ENCODE assay signal across 23 mouse cellular contexts in genomic region chr2:77746417-77746816, GRCm38 (mm10).
DNase-seq lines count a peak whose midpoint lies in the region; ATAC-seq and TF ChIP-seq lines count a peak whose summit lies in the region.
"Had no signal": no experiment of that assay in that cellular context is flagged by ENCODE, and none has a peak within 500 bp of the region (broad histone marks: within the 10 kb centered on the region; RNA-seq: fewer than 3 reads in every experiment).

No protein-coding gene starts in this region.

- no peak for TF ChIP-seq POLR2A in kidney, adult 2 months (IDR thresholded peaks at IDR 0.05; ENCODE audit: low read depth, low read length)
- TF ChIP-seq POLR2A in cortical plate, adult 2 months (IDR thresholded peaks at IDR 0.05; ENCODE audit: extremely low read depth, insufficient read depth, low read length): no peak

- no peak for TF ChIP-seq CTCF in kidney, postnatal 0 days (IDR thresholded peaks at IDR 0.05; ENCODE audit: low read depth)
- no peak for TF ChIP-seq CTCF in kidney, adult 2 months (conservative IDR thresholded peaks at IDR 0.05; ENCODE audit: insufficient read depth, insufficient read length, low read depth, low read length)
- TF ChIP-seq CTCF in cortical plate, adult 2 months (IDR thresholded peaks at IDR 0.05; ENCODE audit: extremely low read depth, insufficient read depth, low read length): no peak

- no peaks in the 10 kb centered on the region for H3K4me1 ChIP-seq in kidney, embryonic 14.5 days (ENCODE audit: control insufficient read depth, insufficient read depth, low read length)
- H3K4me1 ChIP-seq in kidney, embryonic 16.5 days (ENCODE audit: insufficient read depth, low read length): no peaks in the 10 kb centered on the region
- no peaks in the 10 kb centered on the region for H3K4me1 ChIP-seq in kidney, postnatal 0 days (replicated peaks; ENCODE audit: insufficient read depth, low read length)
- H3K4me1 ChIP-seq in kidney, adult 2 months (ENCODE audit: control insufficient read depth, insufficient read depth, low read length): no peaks in the 10 kb centered on the region
- H3K4me1 ChIP-seq in cortical plate, adult 2 months (ENCODE audit: control insufficient read depth, insufficient read depth, low read length): peaks cover 2% of the 10 kb centered on the region; the same call in 1 of the 2 replicates
- H3K4me1 ChIP-seq: embryonic facial prominence, embryonic 13.5 days; embryonic facial prominence, embryonic 15.5 days; forebrain, embryonic 10.5 days; forebrain, embryonic 12.5 days had no signal

- peak; percentile 51 for DNase-seq in kidney, postnatal 0 days (ENCODE audit: low spot score)
- no peak for DNase-seq in kidney, adult 2 months
- peak; percentile 46 for DNase-seq in brain, adult 2 months (ENCODE audit: low read depth, low spot score)
- no peak for DNase-seq in heart, postnatal 4 days
- DNase-seq: adrenal gland, adult 2 months; adrenal gland, postnatal 10 days; adrenal gland, postnatal 25 days; cerebellum, adult 11-12 months; cerebellum, adult 2 months; cerebellum, adult 9-10 months; cerebellum, postnatal 10 days; cerebellum, postnatal 25 days; embryo, embryonic 11 days had no signal

- H3K9me3 ChIP-seq in kidney, embryonic 14.5 days (ENCODE audit: control insufficient read depth, low read length): no peaks in the 10 kb centered on the region
- H3K9me3 ChIP-seq in kidney, embryonic 16.5 days (ENCODE audit: low read length): no peaks in the 10 kb centered on the region
- H3K9me3 ChIP-seq in kidney, postnatal 0 days (replicated peaks; ENCODE audit: low read length): no peaks in the 10 kb centered on the region
- H3K9me3 ChIP-seq: embryonic facial prominence, embryonic 13.5 days; embryonic facial prominence, embryonic 15.5 days; forebrain, embryonic 10.5 days; forebrain, embryonic 12.5 days had no signal

- H3K36me3 ChIP-seq in kidney, embryonic 14.5 days (ENCODE audit: control insufficient read depth, insufficient read depth, low read length): no peaks in the 10 kb centered on the region
- no peaks in the 10 kb centered on the region for H3K36me3 ChIP-seq in kidney, embryonic 16.5 days (ENCODE audit: insufficient read depth, low read length)
- no peaks in the 10 kb centered on the region for H3K36me3 ChIP-seq in kidney, postnatal 0 days (ENCODE audit: insufficient read depth, low read length)
- H3K36me3 ChIP-seq in kidney, adult 2 months (ENCODE audit: control insufficient read depth, insufficient read depth, low read length): no peaks in the 10 kb centered on the region
- H3K36me3 ChIP-seq: embryonic facial prominence, embryonic 13.5 days; embryonic facial prominence, embryonic 15.5 days; forebrain, embryonic 10.5 days; forebrain, embryonic 12.5 days had no signal

- no peak overlapping the region for H3K4me2 ChIP-seq in kidney, embryonic 14.5 days (replicated peaks; ENCODE audit: low read depth, low read length)
- H3K4me2 ChIP-seq in kidney, embryonic 16.5 days (replicated peaks; ENCODE audit: low read depth, low read length): no peak overlapping the region
- H3K4me2 ChIP-seq in kidney, postnatal 0 days (ENCODE audit: low read length): no peak overlapping the region
- H3K4me2 ChIP-seq: embryonic facial prominence, embryonic 13.5 days; embryonic facial prominence, embryonic 15.5 days; forebrain, embryonic 12.5 days had no signal

- ATAC-seq in kidney, embryonic 14.5 days (ENCODE audit: low FRiP score, low TSS enrichment): 0 out of 2 replicates have a peak, but pooled peaks have one; percentile 43
- ATAC-seq in kidney, embryonic 16.5 days (ENCODE audit: low FRiP score, low TSS enrichment): no peak
- ATAC-seq in kidney, postnatal 0 days (replicated peaks; ENCODE audit: low FRiP score, low read depth): no peak
- ATAC-seq: forebrain, embryonic 14.5 days; forebrain, embryonic 16.5 days had no signal

- no peaks in the 10 kb centered on the region for H3K27me3 ChIP-seq in kidney, embryonic 14.5 days (ENCODE audit: control insufficient read depth, insufficient read depth, low read length)
- no peaks in the 10 kb centered on the region for H3K27me3 ChIP-seq in kidney, embryonic 16.5 days (ENCODE audit: insufficient read depth, low read length)
- no peaks in the 10 kb centered on the region for H3K27me3 ChIP-seq in kidney, postnatal 0 days (ENCODE audit: insufficient read depth, low read length)
- H3K27me3 ChIP-seq in kidney, adult 2 months (replicated peaks; ENCODE audit: control insufficient read depth, insufficient read depth, low read length): no peaks in the 10 kb centered on the region
- H3K27me3 ChIP-seq: embryonic facial prominence, embryonic 13.5 days; embryonic facial prominence, embryonic 15.5 days; forebrain, embryonic 12.5 days had no signal

- H3K9ac ChIP-seq in kidney, embryonic 14.5 days (ENCODE audit: low read depth, low read length): no peak overlapping the region
- H3K9ac ChIP-seq in kidney, embryonic 16.5 days (replicated peaks; ENCODE audit: low read length): no peak overlapping the region
- no peak overlapping the region for H3K9ac ChIP-seq in kidney, postnatal 0 days (ENCODE audit: low read depth, low read length)
- H3K9ac ChIP-seq: embryonic facial prominence, embryonic 13.5 days; embryonic facial prominence, embryonic 15.5 days; forebrain, embryonic 12.5 days had no signal

- H3K4me3 ChIP-seq in kidney, embryonic 14.5 days (ENCODE audit: low read length): no peak overlapping the region
- no peak overlapping the region for H3K4me3 ChIP-seq in kidney, embryonic 16.5 days (ENCODE audit: low read length)
- no peak overlapping the region for H3K4me3 ChIP-seq in kidney, postnatal 0 days (replicated peaks; ENCODE audit: low read depth, low read length)
- H3K4me3 ChIP-seq in kidney, adult 2 months (ENCODE audit: insufficient read depth, low read depth, low read length): no peak overlapping the region
- H3K4me3 ChIP-seq in cortical plate, adult 2 months (ENCODE audit: insufficient read depth, low read length): no peak overlapping the region
- H3K4me3 ChIP-seq: embryonic facial prominence, embryonic 13.5 days; embryonic facial prominence, embryonic 15.5 days; erythroblast, embryonic 14.5 days; forebrain, embryonic 10.5 days; forebrain, embryonic 12.5 days had no signal

- WGBS in kidney, embryonic 14.5 days: 35% methylated on average over 5 of the region's 5 CpGs
- WGBS in kidney, embryonic 16.5 days: 38% methylated on average over 5 of the region's 5 CpGs
- 32% methylated on average over 5 of the region's 5 CpGs for WGBS in kidney, postnatal 0 days
- 46% methylated on average over 5 of the region's 5 CpGs for WGBS in kidney, adult 2 months

- H3K27ac ChIP-seq in kidney, embryonic 14.5 days (ENCODE audit: low read depth, low read length): no peak overlapping the region
- H3K27ac ChIP-seq in kidney, embryonic 16.5 days (ENCODE audit: low read length): no peak overlapping the region
- no peak overlapping the region for H3K27ac ChIP-seq in kidney, postnatal 0 days
- no peak overlapping the region for H3K27ac ChIP-seq in kidney, adult 2 months (ENCODE audit: insufficient read depth, low read depth, low read length)
- H3K27ac ChIP-seq in cortical plate, adult 2 months (ENCODE audit: insufficient read depth, low read length): 0 out of 2 replicates have a peak overlapping the region, but pooled peaks have one; percentile 29
- H3K27ac ChIP-seq: embryonic facial prominence, embryonic 13.5 days; embryonic facial prominence, embryonic 15.5 days; forebrain, embryonic 10.5 days; forebrain, embryonic 12.5 days had no signal

Comparison
In these comparisons a context has a peak if more than half of its experiments do, and no peak if none do; other contexts are left out.
1. DNase-seq: peak in kidney, postnatal 0 days (single experiment) and brain, adult 2 months (single experiment); none in kidney, adult 2 months (single experiment) and heart, postnatal 4 days (single experiment).